Mouse (Mus musculus): ENCODE results near the gene Grik3. TPM values are rescaled to one million over a fixed set of nuclear protein-coding genes. Genes with fewer than 3 reads are reported as not detected.
A peak's percentile ranks its signal among the peaks of the same experiment; 100 is the strongest.

Gene Grik3
- polyA plus RNA-seq, 1 experiment from 2014 or later: 0.42 TPM

- Histone ChIP-seq H3K36me3 (replicated peaks) (no peaks in the 10 kb centered on the region), H3K4me1 (peaks cover 15% of the 10 kb centered on the region), H3K4me3 (no peak overlapping the region), H3K27me3 (ENCODE audit: poor library complexity, severe bottlenecking) (peaks cover 8% of the 10 kb centered on the region; the same call in 1 of the 2 replicates), H3K27ac (no peak overlapping the region), H3K9me3 (no peaks in the 10 kb centered on the region)
- DNase-seq (ENCODE audit: extremely low spot score, low spot score): no peak
- WGBS: 80% methylated on average over 23 of the region's 23 CpGs
Observed at GRCm38 (mm10) chr4:125644581-125645568, 154.4 kb downstream of the Grik3 start.

GRCm38 (mm10) chr4:125651676-125652246 lies 161.3 kb downstream of the Grik3 start:
- Histone ChIP-seq H3K4me1 (peaks cover 20% of the 10 kb centered on the region), H3K4me3 (peak overlapping the region; percentile 12; the same call in 1 of the 2 replicates), H3K27ac (peak overlapping the region; percentile 40; the same call in 1 of the 2 replicates), H3K9me3 (no peaks in the 10 kb centered on the region), H3K36me3 (replicated peaks) (no peaks in the 10 kb centered on the region), H3K27me3 (ENCODE audit: poor library complexity, severe bottlenecking) (peaks cover 37% of the 10 kb centered on the region)
- DNase-seq (ENCODE audit: extremely low spot score, low spot score): no peak
- WGBS: 41% methylated on average over 24 of the region's 24 CpGs

- Histone ChIP-seq H3K4me1 (peaks cover 28% of the 10 kb centered on the region), H3K27me3 (ENCODE audit: poor library complexity, severe bottlenecking) (peaks cover 18% of the 10 kb centered on the region), H3K27ac (no peak overlapping the region), H3K9me3 (no peaks in the 10 kb centered on the region), H3K4me3 (no peak overlapping the region), H3K36me3 (replicated peaks) (no peaks in the 10 kb centered on the region)
- 93% methylated on average over 19 of the region's 19 CpGs for WGBS
- no peak for DNase-seq (ENCODE audit: extremely low spot score, low spot score)
Observed at GRCm38 (mm10) chr4:125656031-125656430, 165.5 kb downstream of the Grik3 start.

GRCm38 (mm10) chr4:125658376-125658775 lies 167.9 kb downstream of the Grik3 start:
- H3K27ac ChIP-seq: 0 out of 2 replicates have a peak overlapping the region, but pooled peaks have one; percentile 33
- WGBS: 29% methylated on average over 8 of the region's 8 CpGs
- H3K4me3 ChIP-seq: no peak overlapping the region

GRCm38 (mm10) chr4:125661982-125662381 lies 171.5 kb downstream of the Grik3 start:
- 83% methylated on average over 6 of the region's 6 CpGs for WGBS
- Histone ChIP-seq H3K4me1 (peaks cover 42% of the 10 kb centered on the region), H3K36me3 (replicated peaks) (no peaks in the 10 kb centered on the region), H3K9me3 (no peaks in the 10 kb centered on the region), H3K27ac (no peak overlapping the region), H3K4me3 (no peak overlapping the region), H3K27me3 (ENCODE audit: poor library complexity, severe bottlenecking) (no peaks in the 10 kb centered on the region)
- no peak for DNase-seq (ENCODE audit: extremely low spot score, low spot score)

More at GRCm38 (mm10) chr4:125658376-125658775, 167.9 kb downstream of the Grik3 start:
- Histone ChIP-seq H3K9me3 (no peaks in the 10 kb centered on the region), H3K27me3 (ENCODE audit: poor library complexity, severe bottlenecking) (no peaks in the 10 kb centered on the region), H3K36me3 (replicated peaks) (no peaks in the 10 kb centered on the region), H3K4me1 (peaks cover 23% of the 10 kb centered on the region)
- DNase-seq (ENCODE audit: extremely low spot score, low spot score): no peak

- Histone ChIP-seq H3K9me3 (no peaks in the 10 kb centered on the region), H3K4me1 (peaks cover 33% of the 10 kb centered on the region), H3K27ac (peak overlapping the region; percentile 60), H3K36me3 (replicated peaks) (no peaks in the 10 kb centered on the region), H3K4me3 (no peak overlapping the region), H3K27me3 (ENCODE audit: poor library complexity, severe bottlenecking) (no peaks in the 10 kb centered on the region)
- no peak for DNase-seq (ENCODE audit: extremely low spot score, low spot score)
- 74% methylated on average over 8 of the region's 8 CpGs for WGBS
Observed at GRCm38 (mm10) chr4:125663262-125663661, 172.8 kb downstream of the Grik3 start.

- peak overlapping the region; percentile 22; the same call in 1 of the 2 replicates for H3K27ac ChIP-seq
- no peaks in the 10 kb centered on the region for H3K27me3 ChIP-seq (ENCODE audit: poor library complexity, severe bottlenecking)
- H3K4me1 ChIP-seq: peaks cover 27% of the 10 kb centered on the region
- no peak overlapping the region for H3K4me3 ChIP-seq
- peak; percentile 19 for DNase-seq (ENCODE audit: extremely low spot score, low spot score)
- H3K9me3 ChIP-seq: no peaks in the 10 kb centered on the region
- H3K36me3 ChIP-seq (replicated peaks): no peaks in the 10 kb centered on the region
- 70% methylated on average over 5 of the region's 5 CpGs for WGBS
Observed at GRCm38 (mm10) chr4:125665955-125666354, 175.5 kb downstream of the Grik3 start.

- no peak for DNase-seq (ENCODE audit: extremely low spot score, low spot score)
- Histone ChIP-seq H3K4me1 (peaks cover 15% of the 10 kb centered on the region), H3K27me3 (ENCODE audit: poor library complexity, severe bottlenecking) (peaks cover 7% of the 10 kb centered on the region; the same call in 1 of the 2 replicates), H3K36me3 (replicated peaks) (no peaks in the 10 kb centered on the region), H3K4me3 (no peak overlapping the region), H3K9me3 (no peaks in the 10 kb centered on the region), H3K27ac (no peak overlapping the region)
- WGBS: 89% methylated on average over 13 of the region's 13 CpGs
Observed at GRCm38 (mm10) chr4:125682007-125682406, 191.5 kb downstream of the Grik3 start.

- H3K4me3 ChIP-seq: no peak overlapping the region
- 56% methylated on average over 8 of the region's 8 CpGs for WGBS
- H3K4me1 ChIP-seq: peaks cover 15% of the 10 kb centered on the region
- no peaks in the 10 kb centered on the region for H3K27me3 ChIP-seq (ENCODE audit: poor library complexity, severe bottlenecking)
- H3K36me3 ChIP-seq (replicated peaks): no peaks in the 10 kb centered on the region
- H3K9me3 ChIP-seq: no peaks in the 10 kb centered on the region
- no peak overlapping the region for H3K27ac ChIP-seq
- no peak for DNase-seq (ENCODE audit: extremely low spot score, low spot score)
Observed at GRCm38 (mm10) chr4:125687078-125687477, 196.6 kb downstream of the Grik3 start.

GRCm38 (mm10) chr4:125695431-125695830 lies 204.9 kb downstream of the Grik3 start:
- Histone ChIP-seq H3K9me3 (no peaks in the 10 kb centered on the region), H3K27me3 (ENCODE audit: poor library complexity, severe bottlenecking) (peaks cover 62% of the 10 kb centered on the region), H3K4me1 (peaks cover 42% of the 10 kb centered on the region), H3K36me3 (replicated peaks) (no peaks in the 10 kb centered on the region), H3K4me3 (peak overlapping the region; percentile 13; the same call in 1 of the 2 replicates), H3K27ac (peak overlapping the region; percentile 56; the same call in 1 of the 2 replicates)
- WGBS: 35% methylated on average over 6 of the region's 6 CpGs
- no peak for DNase-seq (ENCODE audit: extremely low spot score, low spot score)

- H3K27ac ChIP-seq: peak overlapping the region; percentile 56; the same call in 1 of the 2 replicates
Observed at GRCm38 (mm10) chr4:125696182-125696939, 205.9 kb downstream of the Grik3 start.

GRCm38 (mm10) chr4:125697626-125698025 lies 207.1 kb downstream of the Grik3 start:
- H3K27ac ChIP-seq: peak overlapping the region; percentile 60

More at GRCm38 (mm10) chr4:125696182-125696939, 205.9 kb downstream of the Grik3 start:
- Histone ChIP-seq H3K36me3 (replicated peaks) (no peaks in the 10 kb centered on the region), H3K4me3 (peak overlapping the region; percentile 13; the same call in 1 of the 2 replicates), H3K9me3 (no peaks in the 10 kb centered on the region), H3K27me3 (ENCODE audit: poor library complexity, severe bottlenecking) (peaks cover 71% of the 10 kb centered on the region), H3K4me1 (peaks cover 35% of the 10 kb centered on the region)
- DNase-seq (ENCODE audit: extremely low spot score, low spot score): peak; percentile 58
- WGBS: 12% methylated on average over 18 of the region's 18 CpGs

More at GRCm38 (mm10) chr4:125697626-125698025, 207.1 kb downstream of the Grik3 start:
- WGBS: 19% methylated on average over 9 of the region's 9 CpGs
- Histone ChIP-seq H3K9me3 (no peaks in the 10 kb centered on the region), H3K27me3 (ENCODE audit: poor library complexity, severe bottlenecking) (peaks cover 84% of the 10 kb centered on the region), H3K4me3 (no peak overlapping the region), H3K4me1 (peaks cover 45% of the 10 kb centered on the region), H3K36me3 (replicated peaks) (no peaks in the 10 kb centered on the region)
- no peak for DNase-seq (ENCODE audit: extremely low spot score, low spot score)
